Mouse (Mus musculus) heart, adult 2 months (tissue): ENCODE measurements around the gene Arrdc5. TPM values are rescaled to one million over a fixed set of nuclear protein-coding genes. Genes with fewer than 3 reads are reported as not detected.

Experiments
- DNase-seq, 2 experiments: peaks; one replicate each; pipeline ENCODE4 v3.0.0; 2021
- H3K27ac ChIP-seq: fragments of 200-600 bp; 2 replicates; pipeline ENCODE4 v1.8.1; 2022
- H3K27me3 ChIP-seq: fragments of 200-500 bp; 2 replicates; pipeline ENCODE4 v1.6.1; 2012; ENCODE audit warnings: mild to moderate bottlenecking, low read length, inconsistent platforms, mixed read lengths; ENCODE audit not compliant: control insufficient read depth, insufficient read depth
- H3K36me3 ChIP-seq: fragments of 200-500 bp; 2 replicates; pipeline ENCODE4 v1.6.1; 2012; ENCODE audit warnings: low read length, inconsistent platforms; ENCODE audit not compliant: control insufficient read depth, insufficient read depth
- H3K4me1 ChIP-seq: fragments of 200-500 bp; 2 replicates; pipeline ENCODE4 v1.6.1; 2011; ENCODE audit warnings: low read length; ENCODE audit not compliant: control insufficient read depth, insufficient read depth
- H3K4me3 ChIP-seq: fragments of 200-600 bp; 2 replicates; pipeline ENCODE4 v1.8.1; 2022
- H3K79me2 ChIP-seq: fragments of 200-500 bp; replicated peaks from 2 replicates; pipeline ENCODE4 v1.6.1; 2012; ENCODE audit warnings: mild to moderate bottlenecking, inconsistent platforms, low read length, moderate library complexity, mixed read lengths; ENCODE audit not compliant: control insufficient read depth, insufficient read depth
- H3K9ac ChIP-seq: fragments of 200-500 bp; 2 replicates; pipeline ENCODE4 v1.6.1; 2012; ENCODE audit warnings: low read depth, mild to moderate bottlenecking, control low read depth, inconsistent platforms, low read length, mixed read lengths
- CTCF ChIP-seq: fragments of 200-600 bp; IDR thresholded peaks from 2 replicates; pipeline ENCODE4 v1.8.1; 2022; ENCODE audit warnings: antibody characterized with exemption, mild to moderate bottlenecking, moderate library complexity
- EP300 ChIP-seq: fragments of 200-500 bp; IDR thresholded peaks from 2 replicates; pipeline ENCODE4 v1.6.1; 2011; ENCODE audit warnings: low read depth, low read length, control low read depth; ENCODE audit not compliant: insufficient read depth
- POLR2A ChIP-seq: fragments of 200-500 bp; IDR thresholded peaks from 2 replicates; pipeline ENCODE4 v1.6.1; 2011; ENCODE audit warnings: mild to moderate bottlenecking, low read depth, low read length, control low read depth; ENCODE audit not compliant: insufficient read depth
- WGBS: fragments of 180-500 bp; shearing (Covaris S2); methylation state at CpG from one replicate; pipeline ENCODE4 v1.1.7; 2018; 5-methylcytosine and 5-hydroxymethylcytosine counted together
- intact Hi-C: fragments of 180-260 bp; cut with DNase I; formaldehyde crosslinking; loops from one replicate; pipeline ENCODE4 v1.15.1; 2025
- polyA plus RNA-seq: library from polyadenylated mRNA; depleted of rRNA; stranded (reverse); fragments of >200 nt; gene quantifications from 2 replicates; pipeline ENCODE4 v1.2.3, GENCODE M21; 2012
- total RNA-seq, 2 experiments: library from RNA; stranded (reverse); gene quantifications; 2 replicates each; pipeline ENCODE4 v1.2.3; 2021

Arrdc5 gene
- total and polyA plus RNA-seq, 3 experiments: not detected

- intact Hi-C loops: no loop called here
- WGBS: 51% methylated on average over 7 of the region's 7 CpGs
- no peak overlapping the region for H3K9ac ChIP-seq
- H3K4me1 ChIP-seq: peaks cover 21% of the 10 kb centered on the region
- TF ChIP-seq EP300 (no peak), CTCF (no peak), POLR2A (no peak)
- no peak overlapping the region for H3K4me3 ChIP-seq
- H3K27ac ChIP-seq: peak overlapping the region; percentile 17; the same call in 1 of the 2 replicates
- no peaks in the 10 kb centered on the region; the same call in 1 of the 2 replicates for H3K79me2 ChIP-seq
- H3K36me3 ChIP-seq: peaks cover 2% of the 10 kb centered on the region; the same call in 1 of the 2 replicates
- no peaks in the 10 kb centered on the region for H3K27me3 ChIP-seq
- DNase-seq: peak in 1 of 2 experiments; percentile 19
Observed at GRCm38 (mm10) chr17:56273482-56273881, 26.6 kb downstream of the Arrdc5 start.

- Histone ChIP-seq H3K4me1 (peaks cover 16% of the 10 kb centered on the region), H3K79me2 (no peaks in the 10 kb centered on the region; the same call in 1 of the 2 replicates), H3K4me3 (no peak overlapping the region), H3K36me3 (peaks cover 2% of the 10 kb centered on the region; the same call in 1 of the 2 replicates), H3K27ac (no peak overlapping the region), H3K27me3 (no peaks in the 10 kb centered on the region), H3K9ac (no peak overlapping the region)
- DNase-seq: peak in 1 of 2 experiments; percentile 19
- intact Hi-C loops: no loop called here
- 66% methylated on average over 3 of the region's 3 CpGs for WGBS
- TF ChIP-seq POLR2A: no peak
- TF ChIP-seq EP300: no peak
- no peak for TF ChIP-seq CTCF
Observed at GRCm38 (mm10) chr17:56272644-56273043, 27.4 kb downstream of the Arrdc5 start.

- no peak overlapping the region for H3K9ac ChIP-seq
- H3K36me3 ChIP-seq: no peaks in the 10 kb centered on the region
- no peaks in the 10 kb centered on the region for H3K27me3 ChIP-seq
- TF ChIP-seq CTCF: 0 out of 2 replicates have a peak, but pooled peaks have one; percentile 6
- TF ChIP-seq EP300: no peak
- no peak overlapping the region for H3K4me3 ChIP-seq
- peaks cover 13% of the 10 kb centered on the region for H3K4me1 ChIP-seq
- peak in 1 of 2 experiments; percentile 31 for DNase-seq
- WGBS: 73% methylated on average over 12 of the region's 12 CpGs
- intact Hi-C loops: no loop called here
- no peak overlapping the region for H3K27ac ChIP-seq
- H3K79me2 ChIP-seq: no peaks in the 10 kb centered on the region; the same call in 1 of the 2 replicates
Observed at GRCm38 (mm10) chr17:56271609-56272253, 28.4 kb downstream of the Arrdc5 start.

- intact Hi-C loops: no loop called here
- 82% methylated on average over 3 of the region's 3 CpGs for WGBS
- H3K27me3 ChIP-seq: no peaks in the 10 kb centered on the region
- H3K36me3 ChIP-seq: no peaks in the 10 kb centered on the region
- peak overlapping the region; percentile 59 for H3K4me3 ChIP-seq
- TF ChIP-seq EP300 (no peak), CTCF (no peak), POLR2A (0 out of 2 replicates have a peak, but pooled peaks have one; percentile 3)
- H3K79me2 ChIP-seq: no peaks in the 10 kb centered on the region; the same call in 1 of the 2 replicates
- peak overlapping the region; percentile 50; the same call in 1 of the 2 replicates for H3K9ac ChIP-seq
- H3K4me1 ChIP-seq: peaks cover 13% of the 10 kb centered on the region
- H3K27ac ChIP-seq: peak overlapping the region; percentile 95
- DNase-seq: no peak
Observed at GRCm38 (mm10) chr17:56269741-56270140, 30.3 kb downstream of the Arrdc5 start.

- WGBS: 12% methylated on average over 12 of the region's 12 CpGs
- Histone ChIP-seq H3K36me3 (no peaks in the 10 kb centered on the region), H3K27me3 (no peaks in the 10 kb centered on the region), H3K79me2 (no peaks in the 10 kb centered on the region; the same call in 1 of the 2 replicates), H3K27ac (peak overlapping the region; percentile 95), H3K9ac (peak overlapping the region; percentile 62), H3K4me3 (peak overlapping the region; percentile 59), H3K4me1 (peaks cover 11% of the 10 kb centered on the region)
- DNase-seq: peak; percentile 56 to 75
- peak; percentile 94 for TF ChIP-seq POLR2A
- TF ChIP-seq CTCF: no peak
- 0 out of 2 replicates have a peak, but pooled peaks have one; percentile 62 for TF ChIP-seq EP300
- intact Hi-C loops: no loop called here
Observed at GRCm38 (mm10) chr17:56269153-56269630, 30.9 kb downstream of the Arrdc5 start.

GRCm38 (mm10) chr17:56266271-56266670 lies 33.8 kb downstream of the Arrdc5 start:
- Histone ChIP-seq H3K4me1 (peaks cover 9% of the 10 kb centered on the region), H3K4me3 (no peak overlapping the region), H3K27me3 (no peaks in the 10 kb centered on the region), H3K9ac (no peak overlapping the region), H3K79me2 (no peaks in the 10 kb centered on the region), H3K27ac (peak overlapping the region; percentile 11), H3K36me3 (peaks cover 4% of the 10 kb centered on the region)
- 27% methylated on average over 3 of the region's 3 CpGs for WGBS
- no peak for DNase-seq
- intact Hi-C loops: no loop called here
- TF ChIP-seq EP300: no peak
- no peak for TF ChIP-seq POLR2A
- no peak for TF ChIP-seq CTCF
